9 mouse cellular contexts compared by ENCODE assay signal in the genomic region with DNA sequence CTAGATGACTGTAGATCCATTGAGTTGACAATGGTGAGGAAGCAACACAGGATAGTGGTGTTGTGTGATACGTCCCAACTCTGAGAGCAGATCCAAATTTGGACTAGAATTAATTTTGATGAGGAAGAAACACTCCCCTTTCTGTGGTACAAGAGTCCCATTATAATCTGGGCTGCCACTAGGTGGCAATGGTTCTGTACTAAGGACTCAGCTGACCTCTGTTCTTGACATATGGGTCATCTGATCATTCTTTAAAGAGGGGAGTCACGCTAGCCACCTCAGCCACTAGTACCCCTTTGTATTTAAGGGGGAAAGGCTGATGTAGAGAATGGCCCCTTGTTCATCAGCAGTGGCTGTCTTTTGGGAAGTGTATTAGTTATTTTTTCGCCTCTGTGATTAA. TPM values are rescaled to one million over a fixed set of nuclear protein-coding genes. Genes with fewer than 3 reads are reported as not detected.
DNase-seq lines count a peak whose midpoint lies in the region; ATAC-seq and TF ChIP-seq lines count a peak whose summit lies in the region.
"Had no signal": no experiment of that assay in that cellular context is flagged by ENCODE, and none has a peak within 500 bp of the region (broad histone marks: within the 10 kb centered on the region; RNA-seq: fewer than 3 reads in every experiment).

No protein-coding gene starts in this region.

- DNase-seq in cerebellum, postnatal 10 days, result peak; percentile 42 to 43
- DNase-seq in cerebellum, adult 11 months, result no peak
- DNase-seq in midbrain, embryonic 14.5 days, result peak; percentile 55
- peak; percentile 58 for DNase-seq in lung, postnatal 14 days
- peak; percentile 69 for DNase-seq in thymus, adult 2 months
- no peak for DNase-seq in cerebellum, postnatal 36 days

- no peak overlapping the region for H3K4me3 ChIP-seq in midbrain, embryonic 14.5 days (replicated peaks; ENCODE audit: low read depth, low read length)
- no peak overlapping the region for H3K4me3 ChIP-seq in midbrain, embryonic 16.5 days (ENCODE audit: low read depth, low read length)
- H3K4me3 ChIP-seq in heart, embryonic 16.5 days (ENCODE audit: low read length), result no peak overlapping the region
- H3K4me3 ChIP-seq in thymus, adult 2 months (ENCODE audit: control insufficient read depth, insufficient read depth, low read length), result no peak overlapping the region
- H3K4me3 ChIP-seq: hindbrain, embryonic 15.5 days had no signal

- no peak for TF ChIP-seq CTCF in thymus, adult 2 months (IDR thresholded peaks at IDR 0.05; ENCODE audit: borderline replicate concordance, control insufficient read depth, extremely low read depth, insufficient read depth, low read length, poor library complexity)

- no peak overlapping the region for H3K4me2 ChIP-seq in midbrain, embryonic 14.5 days (ENCODE audit: low read length)
- no peak overlapping the region for H3K4me2 ChIP-seq in midbrain, embryonic 16.5 days (ENCODE audit: low read length)
- no peak overlapping the region for H3K4me2 ChIP-seq in heart, embryonic 16.5 days (ENCODE audit: low read depth, low read length)
- H3K4me2 ChIP-seq: hindbrain, embryonic 15.5 days had no signal

- H3K4me1 ChIP-seq in midbrain, embryonic 14.5 days (ENCODE audit: control insufficient read depth, insufficient read depth, low read length), result no peaks in the 10 kb centered on the region
- no peaks in the 10 kb centered on the region for H3K4me1 ChIP-seq in midbrain, embryonic 16.5 days (ENCODE audit: control insufficient read depth, insufficient read depth, low read length)
- H3K4me1 ChIP-seq in heart, embryonic 16.5 days (ENCODE audit: control insufficient read depth, insufficient read depth, low read length), result peaks cover 10% of the 10 kb centered on the region
- peaks cover 19% of the 10 kb centered on the region for H3K4me1 ChIP-seq in thymus, adult 2 months (replicated peaks; ENCODE audit: control insufficient read depth, insufficient read depth, low read length)
- H3K4me1 ChIP-seq: hindbrain, embryonic 15.5 days had no signal

- no peak overlapping the region for H3K9ac ChIP-seq in midbrain, embryonic 14.5 days (replicated peaks; ENCODE audit: low read length)
- no peak overlapping the region for H3K9ac ChIP-seq in midbrain, embryonic 16.5 days (ENCODE audit: low read depth, low read length)
- no peak overlapping the region for H3K9ac ChIP-seq in heart, embryonic 16.5 days (ENCODE audit: low read length)
- H3K9ac ChIP-seq: hindbrain, embryonic 15.5 days had no signal

- no peak for TF ChIP-seq POLR2A in thymus, adult 2 months (IDR thresholded peaks at IDR 0.05; ENCODE audit: control insufficient read depth, extremely low read depth, insufficient read depth, low read length, poor library complexity)

- H3K27ac ChIP-seq in midbrain, embryonic 14.5 days (replicated peaks; ENCODE audit: low read depth, low read length), result no peak overlapping the region
- no peak overlapping the region for H3K27ac ChIP-seq in midbrain, embryonic 16.5 days (ENCODE audit: low read length)
- H3K27ac ChIP-seq in heart, embryonic 16.5 days (ENCODE audit: low read length), result peak overlapping the region; percentile 57; the same call in 1 of the 2 replicates
- no peak overlapping the region for H3K27ac ChIP-seq in thymus, adult 2 months (ENCODE audit: control insufficient read depth, insufficient read depth, low read length)
- H3K27ac ChIP-seq: hindbrain, embryonic 15.5 days had no signal

- no peaks in the 10 kb centered on the region for H3K9me3 ChIP-seq in midbrain, embryonic 14.5 days (ENCODE audit: control insufficient read depth, low read length)
- no peaks in the 10 kb centered on the region for H3K9me3 ChIP-seq in midbrain, embryonic 16.5 days (replicated peaks; ENCODE audit: control insufficient read depth, low read length, poor library complexity, severe bottlenecking)
- no peaks in the 10 kb centered on the region for H3K9me3 ChIP-seq in heart, embryonic 16.5 days (replicated peaks; ENCODE audit: control insufficient read depth, low read length)
- H3K9me3 ChIP-seq: hindbrain, embryonic 15.5 days had no signal

- WGBS in midbrain, embryonic 14.5 days, result 52% methylated on average over 3 of the region's 3 CpGs
- WGBS in midbrain, embryonic 16.5 days, result 57% methylated on average over 3 of the region's 3 CpGs
- 46% methylated on average over 3 of the region's 3 CpGs for WGBS in heart, embryonic 16.5 days
- WGBS in thymus, adult 2 months, result 42% methylated on average over 3 of the region's 3 CpGs

- H3K27me3 ChIP-seq in midbrain, embryonic 14.5 days (ENCODE audit: control insufficient read depth, insufficient read depth, low read length), result no peaks in the 10 kb centered on the region
- H3K27me3 ChIP-seq in midbrain, embryonic 16.5 days (ENCODE audit: control insufficient read depth, insufficient read depth, low read depth, low read length), result no peaks in the 10 kb centered on the region
- H3K27me3 ChIP-seq in heart, embryonic 16.5 days (ENCODE audit: control insufficient read depth, insufficient read depth, low read length), result no peaks in the 10 kb centered on the region
- no peaks in the 10 kb centered on the region for H3K27me3 ChIP-seq in thymus, adult 2 months (ENCODE audit: control insufficient read depth, insufficient read depth, low read length)
- H3K27me3 ChIP-seq: hindbrain, embryonic 15.5 days had no signal

- no peaks in the 10 kb centered on the region for H3K36me3 ChIP-seq in midbrain, embryonic 14.5 days (ENCODE audit: control insufficient read depth, insufficient read depth, low read length)
- no peaks in the 10 kb centered on the region for H3K36me3 ChIP-seq in midbrain, embryonic 16.5 days (ENCODE audit: control insufficient read depth, insufficient read depth, low read length)
- H3K36me3 ChIP-seq in heart, embryonic 16.5 days (ENCODE audit: control insufficient read depth, insufficient read depth), result no peaks in the 10 kb centered on the region
- no peaks in the 10 kb centered on the region for H3K36me3 ChIP-seq in thymus, adult 2 months (ENCODE audit: control insufficient read depth, insufficient read depth, low read length)
- H3K36me3 ChIP-seq: hindbrain, embryonic 15.5 days had no signal

- no peak for ATAC-seq in midbrain, embryonic 14.5 days (ENCODE audit: low FRiP score, low TSS enrichment)
- no peak for ATAC-seq in midbrain, embryonic 16.5 days
- no peak for ATAC-seq in heart, embryonic 16.5 days (replicated peaks; ENCODE audit: extremely low read depth, insufficient read depth, low FRiP score)

RNA-seq across cellular contexts. Expression of gene Cmah, which starts 10.7 kb away (rescaled TPM):
- 0.14 TPM in 1 of 2 replicates, not detected in the other for polyA plus RNA-seq in midbrain, embryonic 14.5 days (2014; fragmentation: Nextera tagmentation; extraction: Ambion mirVana)
- 0.11 and 0.36 TPM in 2 replicates for polyA plus RNA-seq in midbrain, embryonic 16.5 days (2015; fragmentation: Nextera tagmentation; extraction: Ambion mirVana)
- polyA plus RNA-seq in heart, embryonic 16.5 days (2015; fragmentation: Nextera tagmentation; extraction: Ambion mirVana), result 0.75 and 2.2 TPM in 2 replicates
- 14.7 and 15.0 TPM in 2 replicates for polyA plus RNA-seq in thymus, adult 2 months (2012; rRNA removed)

RNA-seq across cellular contexts. Expression of gene Carmil1, which starts 57.3 kb away (rescaled TPM):
- 29.4 and 32.3 TPM in 2 replicates for polyA plus RNA-seq in midbrain, embryonic 14.5 days (2014; fragmentation: Nextera tagmentation; extraction: Ambion mirVana)
- 41.1 and 47.1 TPM in 2 replicates for polyA plus RNA-seq in midbrain, embryonic 16.5 days (2015; fragmentation: Nextera tagmentation; extraction: Ambion mirVana)
- 8.4 and 9.7 TPM in 2 replicates for polyA plus RNA-seq in heart, embryonic 16.5 days (2015; fragmentation: Nextera tagmentation; extraction: Ambion mirVana)
- 2.1 TPM in 2 replicates for polyA plus RNA-seq in thymus, adult 2 months (2012; rRNA removed)

Comparison
In these comparisons a context has a peak if more than half of its experiments do, and no peak if none do; other contexts are left out.
1. DNase-seq: peak in cerebellum, postnatal 10 days (2 of 2), midbrain, embryonic 14.5 days (single experiment), lung, postnatal 14 days (single experiment) and thymus, adult 2 months (single experiment); none in cerebellum, adult 11 months (single experiment) and cerebellum, postnatal 36 days (0 of 2).